Comparison of ENCODE assay signal across 14 mouse cellular contexts in the genomic region with DNA sequence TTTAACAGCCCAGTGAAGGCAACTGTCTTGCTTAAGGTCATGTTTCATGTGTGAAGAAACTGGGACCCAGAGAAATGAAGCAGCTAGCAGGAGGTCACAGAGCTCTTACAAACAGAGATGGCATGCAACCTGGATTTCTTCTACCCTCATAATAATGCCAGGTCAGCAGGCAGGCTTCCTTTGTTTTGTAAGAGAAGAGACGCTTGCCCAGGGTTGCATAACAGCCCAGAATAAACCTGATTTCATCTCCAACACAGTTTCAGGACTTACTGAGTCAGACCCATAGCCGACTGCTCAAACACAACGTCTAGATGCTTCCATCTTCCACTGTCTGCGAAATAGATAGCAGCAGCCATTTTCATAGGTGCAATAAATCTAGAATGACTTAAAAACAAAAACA.
DNase-seq lines count a peak whose midpoint lies in the region; TF ChIP-seq lines count a peak whose summit lies in the region.
"Had no signal": no experiment of that assay in that cellular context is flagged by ENCODE, and none has a peak within 500 bp of the region (broad histone marks: within the 10 kb centered on the region; RNA-seq: fewer than 3 reads in every experiment).

No protein-coding gene starts in this region.

- no peaks in the 10 kb centered on the region for H3K79me2 ChIP-seq in macrophage (ENCODE audit: inconsistent target)

- no peak overlapping the region for H3K4me3 ChIP-seq in layer of hippocampus, adult 2 months
- no peak overlapping the region for H3K4me3 ChIP-seq in macrophage (ENCODE audit: inconsistent target)
- H3K4me3 ChIP-seq: liver, embryonic 15.5 days; midbrain, embryonic 12.5 days had no signal

- H3K36me3 ChIP-seq in macrophage (ENCODE audit: inconsistent target) = no peaks in the 10 kb centered on the region
- H3K36me3 ChIP-seq: liver, embryonic 15.5 days; midbrain, embryonic 12.5 days had no signal

- no peak overlapping the region for H3K27ac ChIP-seq in layer of hippocampus, adult 2 months
- H3K27ac ChIP-seq in macrophage = peak overlapping the region; percentile 86
- H3K27ac ChIP-seq: liver, embryonic 15.5 days; midbrain, embryonic 12.5 days had no signal

- WGBS in macrophage (ENCODE audit: missing documents) = 20% methylated on average over 4 of the region's 4 CpGs

- TF ChIP-seq CTCF in layer of hippocampus, adult 2 months (conservative IDR thresholded peaks at IDR 0.05) = no peak

- peak; percentile 38 for DNase-seq in cerebellum, adult 9-10 months
- DNase-seq in cerebellum, adult 8-10 months = no peak
- DNase-seq in layer of hippocampus, adult 9-11 months = peak; percentile 80
- DNase-seq in layer of hippocampus, adult 2 months (ENCODE audit: low spot score in 2 of 2) = no peak
- DNase-seq in brain, adult 2 months (ENCODE audit: low read depth, low spot score) = peak; percentile 68
- DNase-seq in T-cell, adult 2 months (ENCODE audit: low spot score) = no peak
- no peak for DNase-seq in retina, postnatal 1 day
- DNase-seq: cerebellum, adult 2 months; gastrocnemius, postnatal 10 days; kidney, adult 11 months; left cerebral cortex, postnatal 4 days had no signal

Comparison
In these comparisons a context has a peak if more than half of its experiments do, and no peak if none do; other contexts are left out.
1. DNase-seq: peak in cerebellum, adult 9-10 months (single experiment), layer of hippocampus, adult 9-11 months (single experiment) and brain, adult 2 months (single experiment); none in cerebellum, adult 8-10 months (single experiment), layer of hippocampus, adult 2 months (0 of 2), T-cell, adult 2 months (single experiment) and retina, postnatal 1 day (single experiment).